Mouse (Mus musculus) CH12.LX (cell line): ENCODE results near the gene 9530053A07Rik.

Experiments
- CHD1 ChIP-seq: IDR thresholded peaks from 2 replicates; pipeline ENCODE4 v1.6.1; 2012; ENCODE audit warnings: low read depth, low read length, improper control_type of control experiment, inconsistent platforms
- CHD2 ChIP-seq: IDR thresholded peaks from 2 replicates; pipeline ENCODE4 v1.6.1; 2011; ENCODE audit warnings: low read length, improper control_type of control experiment
- CTCF ChIP-seq, 2 experiments: IDR thresholded peaks in 1 of 2; conservative IDR thresholded peaks in 1 of 2; 2 replicates each; pipeline ENCODE4 v1.5.1; 2011 to 2012; ENCODE audit warnings: low read depth in 2 of 2, low read length in 2 of 2, improper control_type of control experiment in 1 of 2, inconsistent platforms in 1 of 2, mild to moderate bottlenecking in 1 of 2, moderate library complexity in 1 of 2
- EP300 ChIP-seq: IDR thresholded peaks from 2 replicates; pipeline ENCODE4 v1.6.1; 2011; ENCODE audit warnings: low read length, improper control_type of control experiment
- ETS1 ChIP-seq: conservative IDR thresholded peaks from 2 replicates; pipeline ENCODE4 v1.6.1; 2012; ENCODE audit warnings: low read depth, mild to moderate bottlenecking, inconsistent platforms, low read length, improper control_type of control experiment, moderate library complexity
- GABPA ChIP-seq: IDR thresholded peaks from 2 replicates; pipeline ENCODE4 v1.6.1; 2012; ENCODE audit warnings: low read depth, low read length, improper control_type of control experiment, inconsistent platforms; ENCODE audit not compliant: insufficient replicate concordance
- JUND ChIP-seq: conservative IDR thresholded peaks from 2 replicates; pipeline ENCODE4 v1.6.1; 2011; ENCODE audit warnings: low read depth, low read length, improper control_type of control experiment
- MAFK ChIP-seq: IDR thresholded peaks from 2 replicates; pipeline ENCODE4 v1.6.1; 2011; ENCODE audit warnings: low read length, improper control_type of control experiment; ENCODE audit not compliant: insufficient replicate concordance
- NRF1 ChIP-seq: IDR thresholded peaks from 2 replicates; pipeline ENCODE4 v1.6.1; 2014; ENCODE audit warnings: low read depth, mild to moderate bottlenecking, inconsistent platforms, low read length, improper control_type of control experiment, moderate library complexity
- POLR2A ChIP-seq: IDR thresholded peaks from 2 replicates; pipeline ENCODE4 v1.6.1; 2011; ENCODE audit warnings: low read depth, mild to moderate bottlenecking, improper control_type of control experiment, low read length
- USF1 ChIP-seq: IDR thresholded peaks from 2 replicates; pipeline ENCODE4 v1.6.1; 2014; ENCODE audit warnings: low read depth, mild to moderate bottlenecking, inconsistent platforms, low read length, improper control_type of control experiment
- USF2 ChIP-seq: conservative IDR thresholded peaks from 2 replicates; pipeline ENCODE4 v1.6.1; 2011; ENCODE audit warnings: low read depth, low read length, improper control_type of control experiment
- ZC3H11A ChIP-seq: IDR thresholded peaks from 2 replicates; pipeline ENCODE4 v1.6.1; 2012; ENCODE audit warnings: low read depth, mild to moderate bottlenecking, inconsistent platforms, low read length, improper control_type of control experiment
- ZNF384 ChIP-seq: IDR thresholded peaks from 2 replicates; pipeline ENCODE4 v1.6.1; 2012; ENCODE audit warnings: low read depth, low read length, improper control_type of control experiment, inconsistent platforms

DNA sequence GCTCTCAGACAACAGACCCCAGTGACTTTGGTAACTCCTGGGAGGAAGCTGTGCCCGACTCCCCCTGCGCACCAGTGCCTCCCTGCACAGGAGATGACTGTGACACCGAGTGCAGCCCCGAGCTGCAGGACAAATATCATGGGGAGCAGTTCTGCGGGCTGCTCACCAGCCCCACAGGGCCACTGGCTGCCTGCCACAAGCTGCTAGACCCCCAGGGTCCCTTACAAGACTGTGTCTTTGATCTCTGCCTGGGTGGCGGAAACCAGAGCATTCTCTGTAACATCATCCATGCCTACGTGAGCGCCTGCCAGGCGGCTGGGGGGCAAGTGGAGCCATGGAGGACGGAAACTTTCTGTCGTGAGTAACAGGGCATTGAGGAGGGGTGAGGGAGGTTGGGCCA is 35.7 kb upstream of the 9530053A07Rik start:
- TF ChIP-seq JUND, result no peak
- TF ChIP-seq CHD2, result no peak
- no peak for TF ChIP-seq POLR2A
- TF ChIP-seq CTCF (conservative IDR thresholded peaks at IDR 0.05 in 1 of 2, IDR thresholded peaks at IDR 0.05 in 1 of 2; ENCODE audit: low read depth in 2 of 2, low read length in 2 of 2), result no peak
- no peak for TF ChIP-seq MAFK
- TF ChIP-seq GABPA, result no peak
- no peak for TF ChIP-seq ZNF384
- TF ChIP-seq EP300, result no peak
- no peak for TF ChIP-seq USF2
- no peak for TF ChIP-seq ZC3H11A
- no peak for TF ChIP-seq USF1
- TF ChIP-seq NRF1, result no peak
- no peak for TF ChIP-seq ETS1
- no peak for TF ChIP-seq CHD1
